Mouse (Mus musculus) natural killer cell, adult 2 months (primary cell): ENCODE results near the gene Pi4ka.

Source experiments
- DNase-seq, 2 experiments: peaks; one replicate each; pipeline ENCODE4 v3.0.0; 2022; ENCODE audit warnings: low spot score in 2 of 2

Gene Pi4ka

GRCm38 (mm10) chr16:17275721-17276120 lies 130.4 kb downstream of the Pi4ka start, which contains the start of gene Tmem191c:
Gene Tmem191c (plus strand): TSS chr16:17276077.
- no peak for DNase-seq

- no peak for DNase-seq
These were observed 134.3 kb downstream of the Pi4ka start for GRCm38 (mm10) chr16:17271856-17272255.

DNA sequence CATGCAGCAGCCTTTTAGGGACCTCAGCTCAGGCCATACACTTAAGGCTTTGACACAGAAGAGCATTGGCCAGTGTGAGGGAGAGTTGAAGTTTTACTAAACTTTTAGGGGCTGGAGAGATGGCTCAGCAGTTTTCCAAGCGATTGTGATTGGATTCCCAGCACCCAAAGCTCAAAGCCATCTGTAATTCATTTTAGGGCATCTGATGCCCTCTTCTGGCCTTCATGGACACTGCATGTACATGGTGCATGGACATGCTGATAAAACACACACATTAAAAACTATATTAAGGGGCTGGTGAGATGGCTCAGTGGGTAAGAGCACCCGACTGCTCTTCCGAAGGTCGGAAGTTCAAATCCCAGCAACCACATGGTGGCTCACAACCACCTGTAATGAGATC lies 135.0 kb downstream of the Pi4ka start:
- DNase-seq, result peak; percentile 14 to 46

GRCm38 (mm10) chr16:17269872-17270271 lies 136.2 kb downstream of the Pi4ka start:
- no peak for DNase-seq

GRCm38 (mm10) chr16:17267937-17268336 lies 138.2 kb downstream of the Pi4ka start:
- no peak for DNase-seq

GRCm38 (mm10) chr16:17266113-17266512 lies 140.0 kb downstream of the Pi4ka start:
- DNase-seq, result no peak

GRCm38 (mm10) chr16:17261341-17261740 lies 144.8 kb downstream of the Pi4ka start:
- DNase-seq, result no peak

- no peak for DNase-seq
These were observed 147.2 kb downstream of the Pi4ka start for GRCm38 (mm10) chr16:17258917-17259316.

GRCm38 (mm10) chr16:17257359-17257821 lies 148.7 kb downstream of the Pi4ka start:
- no peak for DNase-seq

DNA sequence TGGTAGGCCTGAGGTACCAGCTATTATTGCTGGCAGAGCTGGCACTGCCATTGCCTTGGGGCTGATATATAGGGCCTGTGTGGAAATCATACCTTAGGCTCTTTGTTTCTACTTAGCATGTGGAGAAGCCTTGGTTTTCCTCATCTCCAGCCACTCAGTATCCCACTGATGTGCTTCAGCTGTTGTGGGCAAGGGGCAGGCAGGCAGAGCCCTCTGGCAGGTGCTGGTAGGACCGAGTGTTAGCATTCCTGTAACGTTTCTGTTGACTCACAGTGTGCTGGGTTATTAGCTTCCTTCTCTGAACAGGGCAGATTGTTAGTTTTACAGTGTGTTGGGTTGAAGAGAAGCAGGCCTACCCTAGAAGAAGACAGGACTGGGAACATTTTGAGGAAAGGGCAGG lies 150.8 kb downstream of the Pi4ka start:
- no peak for DNase-seq

- DNase-seq, result no peak
These were observed 152.0 kb downstream of the Pi4ka start for GRCm38 (mm10) chr16:17254005-17254597.

- no peak for DNase-seq
These were observed 153.3 kb downstream of the Pi4ka start for GRCm38 (mm10) chr16:17252841-17253240.

GRCm38 (mm10) chr16:17252086-17252726 lies 153.9 kb downstream of the Pi4ka start:
- DNase-seq, result no peak

DNA sequence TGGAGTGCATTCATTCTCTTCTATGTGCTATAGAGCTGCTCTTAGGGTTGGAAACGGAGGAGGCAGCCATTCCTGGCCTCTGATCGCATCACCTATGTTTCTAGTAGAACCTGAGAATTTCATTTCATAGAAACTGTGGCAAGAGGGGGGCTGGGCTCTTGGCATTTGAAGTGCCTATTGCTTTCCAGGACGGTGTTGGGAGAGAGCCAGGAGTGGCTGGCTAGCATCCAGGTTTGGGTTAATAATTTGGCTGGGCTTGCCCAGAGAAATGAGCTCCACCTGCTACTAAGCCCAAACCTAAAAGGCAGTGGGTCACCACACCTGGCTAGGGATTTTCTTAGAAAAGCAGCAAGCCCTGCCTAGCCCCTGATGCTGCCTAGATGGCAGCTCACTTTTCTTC lies 154.6 kb downstream of the Pi4ka start:
- DNase-seq, result no peak

DNA sequence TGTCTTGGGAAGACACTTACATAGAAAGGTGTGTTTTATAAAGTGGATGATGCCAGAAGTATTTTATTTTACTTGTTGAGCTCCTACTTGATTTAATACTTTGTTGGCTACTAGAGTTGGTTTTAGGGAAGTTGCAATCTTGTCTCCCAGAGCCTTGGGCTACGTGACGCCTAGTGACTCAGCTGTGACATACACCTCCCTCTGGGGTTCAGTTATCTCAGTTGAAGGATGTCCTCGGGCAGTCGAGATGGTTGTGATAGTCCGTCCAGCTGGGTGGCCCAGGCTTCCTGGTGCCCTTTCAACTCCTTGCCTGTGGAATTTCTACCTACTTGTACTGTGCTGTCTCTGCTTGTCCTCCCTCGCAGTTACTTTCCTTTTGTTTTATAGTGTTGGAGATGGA lies 157.0 kb downstream of the Pi4ka start:
- DNase-seq, result no peak

DNA sequence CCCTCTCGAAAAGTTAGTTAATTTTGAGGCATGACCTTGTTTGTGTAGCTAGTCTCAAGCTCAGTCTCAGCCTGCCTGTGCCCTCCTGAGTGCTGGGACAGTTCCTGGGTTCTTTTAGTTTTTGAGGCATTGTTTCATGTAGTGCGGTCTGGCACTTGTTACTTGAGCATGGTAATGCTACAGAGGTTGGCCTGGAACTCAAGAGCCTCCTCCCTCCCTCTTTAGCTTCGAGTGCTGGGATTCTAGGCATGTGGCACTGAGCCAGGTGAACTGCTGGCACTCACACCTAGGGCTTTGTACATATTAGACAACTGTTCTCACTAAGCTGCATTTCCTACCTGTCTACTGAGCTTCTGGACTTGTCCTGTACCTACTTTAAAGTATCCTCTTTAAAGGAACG lies 158.4 kb downstream of the Pi4ka start:
- no peak for DNase-seq

GRCm38 (mm10) chr16:17244996-17245395 lies 161.1 kb downstream of the Pi4ka start:
- DNase-seq, result no peak

- no peak for DNase-seq
These were observed 162.4 kb downstream of the Pi4ka start for GRCm38 (mm10) chr16:17243731-17244130.

DNA sequence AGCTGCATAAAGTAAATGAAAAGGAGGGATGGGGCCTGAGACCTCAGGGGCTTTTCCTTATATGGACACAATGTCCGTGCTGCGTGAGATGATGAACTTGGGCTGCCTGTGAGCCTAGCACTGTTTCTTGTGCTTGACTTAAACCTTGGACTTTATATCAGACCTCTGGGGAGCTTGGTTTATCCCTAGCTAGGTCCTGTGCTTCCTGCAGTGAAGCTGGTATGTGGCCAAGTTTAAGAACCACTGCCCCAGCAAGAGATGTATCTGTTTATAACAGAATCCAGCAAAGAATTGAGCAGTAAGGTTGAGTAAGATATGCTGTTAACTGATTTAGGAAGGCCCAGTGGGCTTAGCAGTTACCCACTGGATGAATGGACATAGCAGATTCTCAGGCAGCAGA lies 166.7 kb downstream of the Pi4ka start:
- DNase-seq, result no peak

GRCm38 (mm10) chr16:17237634-17238033 lies 168.5 kb downstream of the Pi4ka start:
- DNase-seq, result no peak

- no peak for DNase-seq
These were observed 171.0 kb downstream of the Pi4ka start for GRCm38 (mm10) chr16:17234916-17235665.

DNA sequence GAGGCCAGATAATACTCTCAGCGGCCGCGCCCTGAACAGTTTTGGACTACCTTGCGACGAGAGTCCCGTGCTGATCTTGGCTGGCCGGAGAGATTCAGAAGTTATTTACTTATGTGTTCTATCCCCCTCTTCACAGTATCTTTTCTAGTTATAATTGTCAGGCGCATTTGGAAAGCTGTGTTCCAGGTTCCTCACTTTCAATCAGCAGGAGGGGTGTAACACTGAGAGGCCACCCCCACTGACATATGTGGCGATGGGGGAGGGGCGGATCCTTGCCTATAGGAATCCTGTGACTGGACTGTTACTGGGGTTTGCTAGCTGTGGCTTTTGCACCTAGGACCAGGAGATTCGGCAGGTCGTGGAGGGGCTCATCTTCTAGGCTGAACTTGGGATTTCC lies 171.6 kb downstream of the Pi4ka start:
- no peak for DNase-seq
